Mouse (Mus musculus) T-helper 17 cell (primary cell): ENCODE results near the gene Hsd17b6.

Experiments used
- in situ Hi-C, 2 experiments: fragments of 300-600 bp; cut with MboI, MseI; formaldehyde crosslinking; loops; 1 replicate in 1 of 2; 2 replicates in 1 of 2; pipeline ENCODE4 v1.15.1; 2025; ENCODE audit warnings: high pct_unique_total_duplicates in 2 of 2

Gene Hsd17b6

DNA sequence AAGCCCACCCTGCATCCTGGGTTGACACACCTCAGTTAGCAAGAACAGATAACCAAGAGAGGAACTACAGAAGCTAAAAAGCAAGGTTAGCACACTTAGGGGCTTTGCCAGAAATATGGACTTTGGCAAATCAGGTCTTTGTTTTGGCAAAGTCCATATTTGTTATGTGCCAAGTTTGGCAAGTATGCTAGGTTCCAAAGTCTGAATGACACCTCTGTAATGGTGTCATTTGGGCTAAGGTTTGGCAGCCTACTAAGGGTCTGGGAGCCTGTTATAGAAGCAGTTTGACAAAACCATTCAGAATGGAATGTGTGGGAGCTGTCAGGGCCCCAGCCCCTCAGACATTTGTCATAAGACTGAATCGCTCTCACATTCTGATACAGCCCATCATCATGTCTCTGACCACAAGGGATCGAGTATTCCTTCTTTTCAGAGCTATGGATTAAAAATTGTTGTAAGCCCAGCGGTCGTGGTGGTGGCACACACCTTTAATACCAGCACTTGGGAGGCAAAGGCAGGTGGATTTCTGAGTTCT is 57.7 kb downstream of the Hsd17b6 start:
- in situ Hi-C loops, result loop anchor here in 1 of 2 experiments (10.0 kb wide), 1 partner anchor 975 kb away; the partner anchor contains the start of genes Bloc1s1 and Rdh5

- in situ Hi-C loops, result no loop called here
Measured at GRCm38 (mm10) chr10:127945432-127946064, 61.9 kb downstream of the Hsd17b6 start.
